Mouse (Mus musculus): ENCODE data around the gene Scd3. TPM values are rescaled to one million over a fixed set of nuclear protein-coding genes. Genes with fewer than 3 reads are reported as not detected.

Scd3 gene
- polyA plus RNA-seq, 1 experiment from 2014 or later: 0.17 TPM

Other genes starting within 250 kb of the Scd3 start
- gene Cpn1, start 216.7 kb upstream of the Scd3 start, polyA plus RNA-seq (2016; fragmentation: Nextera tagmentation; extraction: Ambion mirVana): 0.22 and 0.42 TPM in 2 replicates
- gene Cyp2c23, start 174.1 kb upstream of the Scd3 start, polyA plus RNA-seq (2016; fragmentation: Nextera tagmentation; extraction: Ambion mirVana): not detected in 2 replicates
- 22.2 and 23.6 TPM in 2 replicates for gene Erlin1, start 133.5 kb upstream of the Scd3 start, polyA plus RNA-seq (2016; fragmentation: Nextera tagmentation; extraction: Ambion mirVana)
- 47.8 and 51.2 TPM in 2 replicates for gene Chuk, start 95.8 kb upstream of the Scd3 start, polyA plus RNA-seq (2016; fragmentation: Nextera tagmentation; extraction: Ambion mirVana)
- 38.9 and 42.1 TPM in 2 replicates for gene Cwf19l1, start 67.4 kb upstream of the Scd3 start, polyA plus RNA-seq (2016; fragmentation: Nextera tagmentation; extraction: Ambion mirVana)
- gene Bloc1s2, start 56.8 kb upstream of the Scd3 start, polyA plus RNA-seq (2016; fragmentation: Nextera tagmentation; extraction: Ambion mirVana): 107 and 108 TPM in 2 replicates
- gene Pkd2l1, start 10.8 kb upstream of the Scd3 start, polyA plus RNA-seq (2016; fragmentation: Nextera tagmentation; extraction: Ambion mirVana): 0.15 TPM in 1 of 2 replicates, not detected in the other
- 326 and 382 TPM in 2 replicates for gene Scd2, start 90.4 kb downstream of the Scd3 start, polyA plus RNA-seq (2016; fragmentation: Nextera tagmentation; extraction: Ambion mirVana)
- 0.06 TPM in 1 of 2 replicates, not detected in the other for gene Scd4, start 129.8 kb downstream of the Scd3 start, polyA plus RNA-seq (2016; fragmentation: Nextera tagmentation; extraction: Ambion mirVana)
- gene Scd1, start 204.6 kb downstream of the Scd3 start, polyA plus RNA-seq (2016; fragmentation: Nextera tagmentation; extraction: Ambion mirVana): 20.0 and 21.6 TPM in 2 replicates